Mouse (Mus musculus): ENCODE measurements around the gene Acox2. TPM values are rescaled to one million over a fixed set of nuclear protein-coding genes. Genes with fewer than 3 reads are reported as not detected.

Acox2 gene
- total and polyA plus RNA-seq, 3 experiments: not detected

DNA sequence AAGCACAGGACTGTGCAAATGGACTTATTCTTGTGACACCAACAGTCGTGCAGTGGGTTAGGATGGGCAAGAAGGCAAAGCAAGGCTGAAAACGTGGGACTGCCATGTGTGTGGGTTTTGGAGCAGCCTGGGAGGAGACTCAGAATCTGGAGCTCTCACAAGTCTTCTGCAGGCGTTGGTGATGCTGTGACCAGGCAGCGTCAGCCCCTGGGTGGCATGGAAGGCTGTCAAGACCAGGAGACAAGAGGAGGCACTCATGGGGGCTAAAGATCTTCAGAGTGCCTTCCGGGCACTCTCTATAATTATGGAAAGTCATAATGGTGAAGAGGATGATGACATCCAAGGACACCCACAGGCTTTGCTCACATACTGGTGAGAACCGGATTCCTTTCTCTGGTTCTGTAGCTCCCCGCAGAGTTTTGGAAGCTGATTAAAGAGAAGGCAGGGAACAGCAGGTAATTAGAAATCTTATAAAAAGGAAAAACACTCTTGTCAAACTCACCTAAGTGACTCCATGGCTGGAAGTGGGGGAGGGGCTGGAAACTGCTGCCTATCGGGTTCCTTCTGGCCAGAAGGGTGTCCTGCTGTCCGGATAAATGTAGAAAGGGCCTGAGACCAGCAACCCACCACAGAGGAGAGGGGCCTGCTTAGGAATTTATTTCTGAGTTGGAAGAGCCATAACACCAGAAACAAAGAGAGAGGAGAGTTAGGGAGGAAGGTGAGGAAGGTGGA is 52.8 kb downstream of the Acox2 start:
- H3K9me3 ChIP-seq (replicated peaks): no peaks in the 10 kb centered on the region
- H3K27me3 ChIP-seq (ENCODE audit: insufficient read depth, low read length): peaks cover 11% of the 10 kb centered on the region
- H3K4me3 ChIP-seq (ENCODE audit: low read depth, low read length): no peak overlapping the region
- no peak for TF ChIP-seq GATA1 (IDR thresholded peaks at IDR 0.05; ENCODE audit: borderline replicate concordance, low read length)
- no peak for TF ChIP-seq GATA2 (IDR thresholded peaks at IDR 0.05; ENCODE audit: borderline replicate concordance, low read depth, low read length)
- TF ChIP-seq TAL1 (conservative IDR thresholded peaks at IDR 0.05; ENCODE audit: low read depth, low read length): no peak
- TF ChIP-seq POLR2AphosphoS5 (IDR thresholded peaks at IDR 0.05; ENCODE audit: insufficient replicate concordance, low read depth, low read length): no peak
- no peak for TF ChIP-seq CTCF (IDR thresholded peaks at IDR 0.05; ENCODE audit: low read depth, low read length)
- H3K36me3 ChIP-seq (replicated peaks): no peaks in the 10 kb centered on the region
- ATAC-seq (ENCODE audit: extremely low read depth, insufficient number of reproducible peaks, low FRiP score, poor library complexity, severe bottlenecking) (no peak), DNase-seq (ENCODE audit: low spot score) (no peak)
- H3K4me1 ChIP-seq (ENCODE audit: insufficient read depth, low read depth, low read length): no peaks in the 10 kb centered on the region

GRCm38 (mm10) chr14:8201715-8202114 is 57.4 kb downstream of the Acox2 start:
- Histone ChIP-seq H3K9me3 (replicated peaks) (no peaks in the 10 kb centered on the region), H3K4me1 (ENCODE audit: insufficient read depth, low read depth, low read length) (no peaks in the 10 kb centered on the region), H3K27me3 (ENCODE audit: insufficient read depth, low read length) (peaks cover 9% of the 10 kb centered on the region), H3K4me3 (ENCODE audit: low read depth, low read length) (no peak overlapping the region), H3K36me3 (replicated peaks) (no peaks in the 10 kb centered on the region)
- DNase-seq (ENCODE audit: low spot score): no peak
- no peak for ATAC-seq (ENCODE audit: extremely low read depth, insufficient number of reproducible peaks, low FRiP score, poor library complexity, severe bottlenecking)
- TF ChIP-seq POLR2AphosphoS5 (IDR thresholded peaks at IDR 0.05; ENCODE audit: insufficient replicate concordance, low read depth, low read length): no peak
- TF ChIP-seq GATA2 (IDR thresholded peaks at IDR 0.05; ENCODE audit: borderline replicate concordance, low read depth, low read length): no peak
- TF ChIP-seq TAL1 (conservative IDR thresholded peaks at IDR 0.05; ENCODE audit: low read depth, low read length): no peak
- no peak for TF ChIP-seq GATA1 (IDR thresholded peaks at IDR 0.05; ENCODE audit: borderline replicate concordance, low read length)
- no peak for TF ChIP-seq CTCF (IDR thresholded peaks at IDR 0.05; ENCODE audit: low read depth, low read length)

DNA sequence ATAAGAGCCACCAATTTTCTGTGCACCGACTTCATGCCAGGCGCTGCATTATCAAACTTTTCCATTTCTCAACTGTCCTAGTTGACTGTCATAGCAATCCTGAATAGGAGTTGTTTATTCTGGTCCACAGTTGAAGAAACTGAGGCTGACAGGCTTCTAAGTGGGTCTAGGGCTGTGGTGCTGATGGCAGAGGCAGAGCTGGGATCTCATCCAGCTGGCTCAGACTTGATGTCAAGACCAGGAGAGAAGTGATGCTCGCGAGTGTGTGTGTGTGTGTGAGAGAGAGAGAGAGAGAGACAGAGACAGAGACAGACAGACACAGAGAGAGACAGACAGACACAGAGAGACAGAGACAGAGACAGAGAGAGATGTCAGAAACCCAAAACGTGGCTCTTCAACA is 58.4 kb downstream of the Acox2 start:
- TF ChIP-seq CTCF (IDR thresholded peaks at IDR 0.05; ENCODE audit: low read depth, low read length): no peak
- no peak for TF ChIP-seq GATA2 (IDR thresholded peaks at IDR 0.05; ENCODE audit: borderline replicate concordance, low read depth, low read length)
- no peak for TF ChIP-seq TAL1 (conservative IDR thresholded peaks at IDR 0.05; ENCODE audit: low read depth, low read length)
- no peak for TF ChIP-seq POLR2AphosphoS5 (IDR thresholded peaks at IDR 0.05; ENCODE audit: insufficient replicate concordance, low read depth, low read length)
- no peak for TF ChIP-seq GATA1 (IDR thresholded peaks at IDR 0.05; ENCODE audit: borderline replicate concordance, low read length)
- ATAC-seq (ENCODE audit: extremely low read depth, insufficient number of reproducible peaks, low FRiP score, poor library complexity, severe bottlenecking): no peak

DNA sequence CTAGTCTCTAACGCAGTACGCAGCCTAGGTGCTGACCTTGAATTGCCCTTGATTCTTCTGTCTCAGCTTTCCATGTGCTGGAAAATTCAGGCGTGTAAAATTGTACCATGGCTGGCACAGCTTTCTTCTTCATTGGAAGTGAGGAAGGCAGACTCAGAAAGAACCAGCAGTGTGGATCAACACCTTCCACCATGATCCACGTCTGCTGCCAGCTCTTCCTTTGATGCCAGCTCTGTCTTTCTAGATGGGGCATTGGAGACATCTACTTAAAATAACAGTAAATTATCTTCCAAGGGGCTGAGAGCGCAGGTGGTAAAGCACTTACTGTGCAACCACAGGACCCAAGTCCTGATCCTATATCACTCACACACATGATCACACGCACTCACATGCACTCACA is 66.4 kb downstream of the Acox2 start:
- H3K36me3 ChIP-seq (replicated peaks): no peaks in the 10 kb centered on the region
- H3K4me3 ChIP-seq (ENCODE audit: low read depth, low read length): no peak overlapping the region
- 0 out of 2 replicates have a peak, but pooled peaks cover 4% of the 10 kb centered on the region for H3K27me3 ChIP-seq (ENCODE audit: insufficient read depth, low read length)
- H3K4me1 ChIP-seq (ENCODE audit: insufficient read depth, low read depth, low read length): no peaks in the 10 kb centered on the region
- TF ChIP-seq POLR2AphosphoS5 (IDR thresholded peaks at IDR 0.05; ENCODE audit: insufficient replicate concordance, low read depth, low read length) (no peak), CTCF (IDR thresholded peaks at IDR 0.05; ENCODE audit: low read depth, low read length) (no peak), GATA1 (IDR thresholded peaks at IDR 0.05; ENCODE audit: borderline replicate concordance, low read length) (no peak), GATA2 (IDR thresholded peaks at IDR 0.05; ENCODE audit: borderline replicate concordance, low read depth, low read length) (no peak), TAL1 (conservative IDR thresholded peaks at IDR 0.05; ENCODE audit: low read depth, low read length) (no peak)
- 0 out of 2 replicates have a peak, but pooled peaks cover 2% of the 10 kb centered on the region for H3K9me3 ChIP-seq (replicated peaks)
- DNase-seq (ENCODE audit: low spot score) (no peak), ATAC-seq (ENCODE audit: extremely low read depth, insufficient number of reproducible peaks, low FRiP score, poor library complexity, severe bottlenecking) (no peak)

More for the DNA sequence above, 58.4 kb downstream of the Acox2 start:
- no peak overlapping the region for H3K4me3 ChIP-seq (ENCODE audit: low read depth, low read length)
- no peak for DNase-seq (ENCODE audit: low spot score)
- H3K27me3 ChIP-seq (ENCODE audit: insufficient read depth, low read length): peaks cover 7% of the 10 kb centered on the region; the same call in 1 of the 2 replicates
- H3K36me3 ChIP-seq (replicated peaks): no peaks in the 10 kb centered on the region
- no peaks in the 10 kb centered on the region for H3K9me3 ChIP-seq (replicated peaks)
- H3K4me1 ChIP-seq (ENCODE audit: insufficient read depth, low read depth, low read length): no peaks in the 10 kb centered on the region

GRCm38 (mm10) chr14:8191331-8191965 is 67.7 kb downstream of the Acox2 start:
- no peaks in the 10 kb centered on the region for H3K36me3 ChIP-seq (replicated peaks)
- H3K9me3 ChIP-seq (replicated peaks): 0 out of 2 replicates have a peak, but pooled peaks cover 2% of the 10 kb centered on the region
- no peaks in the 10 kb centered on the region for H3K4me1 ChIP-seq (ENCODE audit: insufficient read depth, low read depth, low read length)
- ATAC-seq (ENCODE audit: extremely low read depth, insufficient number of reproducible peaks, low FRiP score, poor library complexity, severe bottlenecking) (no peak), DNase-seq (ENCODE audit: low spot score) (no peak)
- H3K27me3 ChIP-seq (ENCODE audit: insufficient read depth, low read length): 0 out of 2 replicates have a peak, but pooled peaks cover 4% of the 10 kb centered on the region
- no peak overlapping the region for H3K4me3 ChIP-seq (ENCODE audit: low read depth, low read length)
- TF ChIP-seq GATA1 (IDR thresholded peaks at IDR 0.05; ENCODE audit: borderline replicate concordance, low read length) (no peak), POLR2AphosphoS5 (IDR thresholded peaks at IDR 0.05; ENCODE audit: insufficient replicate concordance, low read depth, low read length) (no peak), CTCF (IDR thresholded peaks at IDR 0.05; ENCODE audit: low read depth, low read length) (no peak), GATA2 (IDR thresholded peaks at IDR 0.05; ENCODE audit: borderline replicate concordance, low read depth, low read length) (no peak), TAL1 (conservative IDR thresholded peaks at IDR 0.05; ENCODE audit: low read depth, low read length) (no peak)

DNA sequence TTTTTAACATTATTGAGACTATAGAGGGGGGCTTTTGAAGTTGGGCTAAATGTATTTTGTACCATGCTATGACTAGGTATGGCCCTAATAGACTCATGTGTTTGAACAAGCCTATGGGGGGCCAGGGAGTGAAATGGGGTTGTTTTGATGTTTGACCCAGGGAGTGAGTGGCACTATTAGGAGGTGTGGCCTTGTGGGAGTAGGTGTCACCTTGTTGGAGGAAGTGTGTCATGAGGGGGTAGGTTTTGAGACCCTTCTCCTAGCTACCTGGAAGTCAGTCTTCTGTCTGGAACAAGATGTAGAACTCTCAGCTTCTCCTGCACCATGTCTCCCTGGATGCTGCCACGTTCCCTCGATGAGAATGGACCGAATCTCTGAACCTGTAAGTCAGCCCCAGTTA is 68.6 kb downstream of the Acox2 start:
- Histone ChIP-seq H3K36me3 (replicated peaks) (no peaks in the 10 kb centered on the region), H3K27me3 (ENCODE audit: insufficient read depth, low read length) (no peaks in the 10 kb centered on the region), H3K4me3 (ENCODE audit: low read depth, low read length) (no peak overlapping the region), H3K4me1 (ENCODE audit: insufficient read depth, low read depth, low read length) (no peaks in the 10 kb centered on the region), H3K9me3 (replicated peaks) (0 out of 2 replicates have a peak, but pooled peaks cover 2% of the 10 kb centered on the region)
- DNase-seq (ENCODE audit: low spot score): no peak
- TF ChIP-seq GATA1 (IDR thresholded peaks at IDR 0.05; ENCODE audit: borderline replicate concordance, low read length): no peak
- ATAC-seq (ENCODE audit: extremely low read depth, insufficient number of reproducible peaks, low FRiP score, poor library complexity, severe bottlenecking): no peak
